Mouse (Mus musculus) erythroblast, embryonic 14.5 days (primary cell): ENCODE results near the gene Fgfr2.

Source experiments
- GATA1 ChIP-seq: IDR thresholded peaks from 2 replicates; pipeline ENCODE4 v1.6.1; 2012; ENCODE audit warnings: low read length, inconsistent platforms, mixed read lengths
- TAL1 ChIP-seq: IDR thresholded peaks from 3 replicates; pipeline ENCODE4 v1.6.1; 2012; ENCODE audit warnings: low read length, inconsistent platforms, mixed read lengths

GRCm38 (mm10) chr7:130966451-130966850 lies 2156.7 kb downstream of the Fgfr2 start:
- TF ChIP-seq GATA1 (no peak), TAL1 (no peak)
